Mouse (Mus musculus) kidney, postnatal 36 days (tissue): ENCODE data around the gene Gm17416.

Experiments used
- DNase-seq, 2 experiments: peaks; one replicate each; pipeline ENCODE4 v3.0.0; 2021 to 2022; ENCODE audit warnings: mixed read lengths in 2 of 2

Gene Gm17416

DNA sequence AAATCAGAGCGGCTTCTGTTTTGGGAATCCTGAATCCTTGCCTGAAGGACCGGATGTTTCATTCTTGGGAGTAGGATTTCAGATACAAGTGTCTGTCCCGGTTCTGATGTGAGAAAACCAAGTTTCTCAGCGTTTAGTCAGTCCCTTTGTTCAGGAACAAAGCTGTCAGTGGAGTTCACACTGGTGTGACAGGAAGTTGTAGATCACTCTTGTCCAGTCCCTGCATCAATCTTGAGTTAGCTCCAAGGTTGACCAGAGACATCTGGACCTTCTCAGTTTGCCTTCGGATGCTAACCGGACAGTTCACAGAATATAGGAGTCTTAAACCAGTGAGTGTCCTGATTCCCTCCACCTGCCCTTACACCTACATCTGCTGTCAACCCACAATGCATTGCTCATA lies 38.6 kb downstream of the Gm17416 start:
- no peak for DNase-seq

- DNase-seq = no peak
These were observed 39.6 kb downstream of the Gm17416 start for GRCm38 (mm10) chr2:152608719-152609118.

GRCm38 (mm10) chr2:152612193-152612592 lies 43.1 kb downstream of the Gm17416 start:
- no peak for DNase-seq

GRCm38 (mm10) chr2:152615563-152615962 lies 46.4 kb downstream of the Gm17416 start:
- DNase-seq = peak; percentile 66 to 78

GRCm38 (mm10) chr2:152616470-152616869 lies 47.3 kb downstream of the Gm17416 start:
- no peak for DNase-seq

- peak in 1 of 2 experiments; percentile 56 for DNase-seq
These were observed 48.2 kb downstream of the Gm17416 start for GRCm38 (mm10) chr2:152617374-152617773.
